Mouse (Mus musculus): Measurements from ENCODE around the gene Asf1a. TPM values are rescaled to one million over a fixed set of nuclear protein-coding genes. Genes with fewer than 3 reads are reported as not detected.
"Not testable (repeated sequence)": the region's sequence is repeated elsewhere in the genome, so short reads cannot be mapped to it uniquely, and the experiment has no call there.

Asf1a gene
- polyA plus RNA-seq, 1 experiment from 2014 or later = 169 TPM

GRCm38 (mm10) chr10:53629247-53629917 is 32.8 kb downstream of the Asf1a start:
- H3K4me3 ChIP-seq (ENCODE audit: low read depth, low read length) = peak overlapping the region; percentile 68
- peak; percentile 80 for ATAC-seq (ENCODE audit: insufficient number of reproducible peaks, low FRiP score, low TSS enrichment, low read depth)
- peak overlapping the region; percentile 95 for H3K27ac ChIP-seq (replicated peaks; ENCODE audit: low read depth, low read length)
- H3K36me3 ChIP-seq (ENCODE audit: control insufficient read depth, insufficient read depth, low read length) = no peaks in the 10 kb centered on the region
- DNase-seq (ENCODE audit: low spot score) = peak; percentile 95
- peak overlapping the region; percentile 79 for H3K9ac ChIP-seq (ENCODE audit: low read length)
- H3K4me1 ChIP-seq (ENCODE audit: control insufficient read depth, insufficient read depth, low read length) = 0 out of 2 replicates have a peak, but pooled peaks cover 2% of the 10 kb centered on the region
- no peaks in the 10 kb centered on the region for H3K27me3 ChIP-seq (ENCODE audit: control insufficient read depth, insufficient read depth, low read length)
- H3K4me2 ChIP-seq (ENCODE audit: low read depth, severe bottlenecking) = peak overlapping the region; percentile 41
- H3K9me3 ChIP-seq (ENCODE audit: control insufficient read depth, low read length) = no peaks in the 10 kb centered on the region
- under 1% methylated on average over 67 of the region's 67 CpGs for WGBS

GRCm38 (mm10) chr10:53629918-53630250 is 33.3 kb downstream of the Asf1a start:
- H3K27ac ChIP-seq (replicated peaks; ENCODE audit: low read depth, low read length) = peak overlapping the region; percentile 95
- H3K36me3 ChIP-seq (ENCODE audit: control insufficient read depth, insufficient read depth, low read length) = no peaks in the 10 kb centered on the region
- under 1% methylated on average over 35 of the region's 35 CpGs for WGBS
- H3K4me2 ChIP-seq (ENCODE audit: low read depth, severe bottlenecking) = peak overlapping the region; percentile 41; the same call in 1 of the 2 replicates
- no peaks in the 10 kb centered on the region for H3K9me3 ChIP-seq (ENCODE audit: control insufficient read depth, low read length)
- 0 out of 2 replicates have a peak, but pooled peaks cover 2% of the 10 kb centered on the region for H3K4me1 ChIP-seq (ENCODE audit: control insufficient read depth, insufficient read depth, low read length)
- H3K9ac ChIP-seq (ENCODE audit: low read length) = peak overlapping the region; percentile 79
- ATAC-seq (ENCODE audit: insufficient number of reproducible peaks, low FRiP score, low TSS enrichment, low read depth) (peak; percentile 97), DNase-seq (ENCODE audit: low spot score) (peak; percentile 99)
- no peaks in the 10 kb centered on the region for H3K27me3 ChIP-seq (ENCODE audit: control insufficient read depth, insufficient read depth, low read length)
- H3K4me3 ChIP-seq (ENCODE audit: low read depth, low read length) = peak overlapping the region; percentile 68

GRCm38 (mm10) chr10:53630339-53630738 is 33.8 kb downstream of the Asf1a start, which contains the start of gene Mcm9:
Gene Mcm9, minus strand, starts transcription at chr10:53630439.
- Histone ChIP-seq H3K4me3 (ENCODE audit: low read depth, low read length) (peak within 1 kb of the TSS; percentile 68), H3K9ac (ENCODE audit: low read length) (peak within 1 kb of the TSS; percentile 79), H3K4me2 (ENCODE audit: low read depth, severe bottlenecking) (peak within 1 kb of the TSS; percentile 41; the same call in 1 of the 2 replicates), H3K27ac (replicated peaks; ENCODE audit: low read depth, low read length) (peak within 1 kb of the TSS; percentile 95)
- not testable (repeated sequence) for H3K27me3 ChIP-seq (ENCODE audit: control insufficient read depth, insufficient read depth, low read length); ATAC-seq (ENCODE audit: insufficient number of reproducible peaks, low FRiP score, low TSS enrichment, low read depth); H3K36me3 ChIP-seq (ENCODE audit: control insufficient read depth, insufficient read depth, low read length); DNase-seq (ENCODE audit: low spot score); H3K9me3 ChIP-seq (ENCODE audit: control insufficient read depth, low read length); H3K4me1 ChIP-seq (ENCODE audit: control insufficient read depth, insufficient read depth, low read length)
- WGBS = 51% methylated on average over 10 of the region's 10 CpGs

- no peak for DNase-seq (ENCODE audit: low spot score)
- Histone ChIP-seq H3K9me3 (ENCODE audit: control insufficient read depth, low read length) (no peaks in the 10 kb centered on the region), H3K36me3 (ENCODE audit: control insufficient read depth, insufficient read depth, low read length) (no peaks in the 10 kb centered on the region), H3K9ac (ENCODE audit: low read length) (no peak overlapping the region), H3K27ac (replicated peaks; ENCODE audit: low read depth, low read length) (no peak overlapping the region), H3K4me3 (ENCODE audit: low read depth, low read length) (no peak overlapping the region), H3K27me3 (ENCODE audit: control insufficient read depth, insufficient read depth, low read length) (no peaks in the 10 kb centered on the region), H3K4me1 (ENCODE audit: control insufficient read depth, insufficient read depth, low read length) (no peaks in the 10 kb centered on the region), H3K4me2 (ENCODE audit: low read depth, severe bottlenecking) (no peak overlapping the region)
- no peak for ATAC-seq (ENCODE audit: insufficient number of reproducible peaks, low FRiP score, low TSS enrichment, low read depth)
- WGBS = 87% methylated on average over 10 of the region's 10 CpGs
Measured at GRCm38 (mm10) chr10:53634160-53634559, 37.6 kb downstream of the Asf1a start.

GRCm38 (mm10) chr10:53635246-53635971 is 38.9 kb downstream of the Asf1a start:
- Histone ChIP-seq H3K4me1 (ENCODE audit: control insufficient read depth, insufficient read depth, low read length) (no peaks in the 10 kb centered on the region), H3K36me3 (ENCODE audit: control insufficient read depth, insufficient read depth, low read length) (no peaks in the 10 kb centered on the region), H3K9ac (ENCODE audit: low read length) (no peak overlapping the region), H3K9me3 (ENCODE audit: control insufficient read depth, low read length) (no peaks in the 10 kb centered on the region), H3K27me3 (ENCODE audit: control insufficient read depth, insufficient read depth, low read length) (no peaks in the 10 kb centered on the region), H3K27ac (replicated peaks; ENCODE audit: low read depth, low read length) (no peak overlapping the region), H3K4me2 (ENCODE audit: low read depth, severe bottlenecking) (no peak overlapping the region), H3K4me3 (ENCODE audit: low read depth, low read length) (no peak overlapping the region)
- no peak for ATAC-seq (ENCODE audit: insufficient number of reproducible peaks, low FRiP score, low TSS enrichment, low read depth)
- WGBS = 84% methylated on average over 13 of the region's 13 CpGs
- DNase-seq (ENCODE audit: low spot score) = no peak

GRCm38 (mm10) chr10:53641507-53641906 is 45.0 kb downstream of the Asf1a start:
- no peak overlapping the region for H3K9ac ChIP-seq (ENCODE audit: low read length)
- H3K4me1 ChIP-seq (ENCODE audit: control insufficient read depth, insufficient read depth, low read length) = no peaks in the 10 kb centered on the region
- H3K9me3 ChIP-seq (ENCODE audit: control insufficient read depth, low read length) = no peaks in the 10 kb centered on the region
- no peak overlapping the region for H3K27ac ChIP-seq (replicated peaks; ENCODE audit: low read depth, low read length)
- no peak overlapping the region for H3K4me2 ChIP-seq (ENCODE audit: low read depth, severe bottlenecking)
- H3K27me3 ChIP-seq (ENCODE audit: control insufficient read depth, insufficient read depth, low read length) = no peaks in the 10 kb centered on the region
- no peak overlapping the region for H3K4me3 ChIP-seq (ENCODE audit: low read depth, low read length)
- H3K36me3 ChIP-seq (ENCODE audit: control insufficient read depth, insufficient read depth, low read length) = no peaks in the 10 kb centered on the region
- DNase-seq (ENCODE audit: low spot score) = peak; percentile 33
- ATAC-seq (ENCODE audit: insufficient number of reproducible peaks, low FRiP score, low TSS enrichment, low read depth) = no peak

DNA sequence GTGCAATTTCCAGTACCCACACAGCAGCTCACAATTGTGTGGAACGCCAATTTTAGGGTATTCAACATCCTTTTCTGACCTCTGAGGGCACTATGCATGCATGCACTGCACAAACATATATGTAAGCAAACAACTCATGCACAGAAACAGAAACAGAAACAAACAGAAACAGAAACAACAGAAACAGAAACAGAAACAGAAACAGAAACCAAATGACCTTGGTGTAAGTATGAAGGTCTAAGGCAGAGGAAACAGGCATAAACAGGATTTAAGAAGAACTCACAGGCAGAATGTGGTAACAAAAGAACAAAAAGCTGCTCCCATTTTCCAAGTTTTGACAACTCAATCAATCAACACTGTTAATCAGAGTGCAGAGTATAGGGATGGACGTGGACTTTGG is 54.1 kb downstream of the Asf1a start:
- Histone ChIP-seq H3K9ac (ENCODE audit: low read length) (no peak overlapping the region), H3K4me2 (ENCODE audit: low read depth, severe bottlenecking) (no peak overlapping the region), H3K9me3 (ENCODE audit: control insufficient read depth, low read length) (no peaks in the 10 kb centered on the region), H3K27ac (replicated peaks; ENCODE audit: low read depth, low read length) (no peak overlapping the region), H3K4me1 (ENCODE audit: control insufficient read depth, insufficient read depth, low read length) (no peaks in the 10 kb centered on the region), H3K27me3 (ENCODE audit: control insufficient read depth, insufficient read depth, low read length) (no peaks in the 10 kb centered on the region), H3K4me3 (ENCODE audit: low read depth, low read length) (no peak overlapping the region), H3K36me3 (ENCODE audit: control insufficient read depth, insufficient read depth, low read length) (no peaks in the 10 kb centered on the region)
- DNase-seq (ENCODE audit: low spot score) (no peak), ATAC-seq (ENCODE audit: insufficient number of reproducible peaks, low FRiP score, low TSS enrichment, low read depth) (no peak)
- WGBS = 79% methylated on average over 2 of the region's 2 CpGs

- H3K27ac ChIP-seq (replicated peaks; ENCODE audit: low read depth, low read length); H3K9ac ChIP-seq (ENCODE audit: low read length); H3K4me2 ChIP-seq (ENCODE audit: low read depth, severe bottlenecking); H3K27me3 ChIP-seq (ENCODE audit: control insufficient read depth, insufficient read depth, low read length); H3K4me3 ChIP-seq (ENCODE audit: low read depth, low read length); DNase-seq (ENCODE audit: low spot score); H3K4me1 ChIP-seq (ENCODE audit: control insufficient read depth, insufficient read depth, low read length); H3K9me3 ChIP-seq (ENCODE audit: control insufficient read depth, low read length); ATAC-seq (ENCODE audit: insufficient number of reproducible peaks, low FRiP score, low TSS enrichment, low read depth); H3K36me3 ChIP-seq (ENCODE audit: control insufficient read depth, insufficient read depth, low read length): not testable (repeated sequence)
- 74% methylated on average over 5 of the region's 5 CpGs for WGBS
Measured at GRCm38 (mm10) chr10:53654239-53654638, 57.7 kb downstream of the Asf1a start.
